Mouse (Mus musculus) NIH3T3 (cell line): Measurements from ENCODE around the gene Kcnd3.

Experiments
- DNase-seq: peaks from one replicate; pipeline ENCODE4 v3.0.0-alpha.2; 2012; ENCODE audit warnings: low read depth

Kcnd3 gene

DNA sequence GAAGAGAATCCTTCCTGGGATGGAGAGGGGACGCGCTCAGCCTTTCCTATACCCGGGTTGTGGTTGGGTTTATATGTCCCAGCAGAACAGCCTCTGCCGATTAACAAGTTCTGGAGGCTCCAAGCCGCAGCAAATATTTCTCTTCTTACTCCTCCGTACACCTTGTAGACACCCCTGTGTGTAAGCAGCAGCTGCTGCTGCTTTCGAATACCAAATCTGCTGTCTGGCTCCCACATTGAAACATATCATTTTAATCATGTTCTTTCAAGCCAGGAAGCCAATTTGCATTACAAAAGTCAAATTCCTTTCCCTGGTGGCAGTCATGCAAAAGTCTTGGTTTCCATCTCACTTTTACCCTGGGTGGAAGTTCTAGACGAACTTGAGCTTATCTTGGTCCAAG is 76.7 kb downstream of the Kcnd3 start:
- DNase-seq = no peak

GRCm38 (mm10) chr3:105529700-105530099 is 77.6 kb downstream of the Kcnd3 start:
- DNase-seq = no peak

DNA sequence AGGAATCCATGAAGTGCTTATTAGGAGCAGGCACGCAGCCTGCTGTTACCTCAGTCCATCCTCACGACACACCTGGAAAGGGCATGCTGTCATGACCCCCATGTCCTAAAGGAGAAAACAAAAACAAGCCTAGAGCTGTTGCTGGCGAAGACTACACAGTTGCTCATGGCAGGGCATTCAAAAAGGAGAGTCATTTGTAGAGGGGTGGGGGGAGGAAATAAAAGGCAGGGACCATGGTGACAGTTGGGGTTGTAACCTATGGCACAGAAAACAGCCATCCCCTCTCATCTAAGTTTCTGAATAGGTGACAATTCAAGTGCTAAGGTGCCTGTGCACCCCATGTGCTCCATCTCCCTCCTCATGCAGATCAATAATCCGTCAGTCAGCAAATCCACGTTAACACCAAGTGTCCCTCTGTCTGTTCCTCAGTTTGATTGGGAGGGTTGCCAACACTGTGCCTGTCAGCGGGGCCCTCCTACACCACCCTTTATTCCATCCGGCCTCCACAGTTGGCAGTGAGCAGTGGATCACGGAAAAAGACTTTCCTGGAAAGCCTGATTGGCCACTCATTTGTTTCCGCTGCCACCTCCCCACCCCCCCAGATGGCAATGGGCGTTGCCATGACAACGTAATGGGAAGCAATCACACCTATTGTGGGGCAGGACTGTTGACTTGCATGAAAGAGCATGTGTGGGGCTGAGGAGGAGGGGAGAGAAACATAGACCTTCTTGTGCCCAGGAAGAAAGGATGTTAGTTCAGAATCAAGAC is 78.4 kb downstream of the Kcnd3 start:
- no peak for DNase-seq

- DNase-seq = no peak
Observed at GRCm38 (mm10) chr3:105538406-105538805, 86.3 kb downstream of the Kcnd3 start.

DNA sequence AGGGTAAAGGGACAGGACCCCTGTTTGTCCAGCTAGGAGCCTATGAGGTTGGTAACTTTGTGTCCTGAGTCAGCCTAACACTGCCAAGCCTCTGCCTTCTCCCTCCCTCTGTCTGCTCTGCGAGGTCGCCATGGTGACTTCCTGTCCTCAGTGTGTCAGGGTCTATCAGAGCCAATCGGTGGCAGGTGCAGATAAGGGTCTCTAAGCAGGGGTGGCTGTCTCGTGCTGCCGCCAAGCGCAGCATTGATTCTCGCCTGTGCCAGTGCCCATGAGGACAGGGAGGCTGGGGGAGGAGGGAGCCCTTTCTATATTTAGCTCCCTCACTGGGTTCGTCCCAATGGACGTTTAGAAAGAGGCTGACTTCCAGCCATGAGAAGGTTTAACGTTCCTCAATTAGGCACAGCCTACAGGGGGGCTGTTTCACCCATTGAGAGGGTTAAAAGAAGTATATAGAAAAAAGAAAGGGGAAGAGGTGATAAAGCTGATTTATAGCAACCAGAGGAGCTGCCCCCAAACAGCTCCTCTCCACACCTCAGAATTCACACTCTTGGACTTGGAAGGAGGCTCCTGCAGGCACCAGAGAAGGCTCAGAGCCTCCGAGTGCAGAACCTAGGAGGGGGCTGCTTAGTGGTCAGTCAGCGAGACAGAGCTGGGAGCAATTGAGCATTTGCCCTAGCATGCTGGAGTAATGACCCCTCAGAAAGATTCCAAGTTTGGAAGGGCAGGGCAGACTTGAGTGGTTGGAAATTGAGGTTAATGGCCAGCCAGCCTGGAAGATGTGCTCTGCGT is 86.9 kb downstream of the Kcnd3 start:
- no peak for DNase-seq

DNA sequence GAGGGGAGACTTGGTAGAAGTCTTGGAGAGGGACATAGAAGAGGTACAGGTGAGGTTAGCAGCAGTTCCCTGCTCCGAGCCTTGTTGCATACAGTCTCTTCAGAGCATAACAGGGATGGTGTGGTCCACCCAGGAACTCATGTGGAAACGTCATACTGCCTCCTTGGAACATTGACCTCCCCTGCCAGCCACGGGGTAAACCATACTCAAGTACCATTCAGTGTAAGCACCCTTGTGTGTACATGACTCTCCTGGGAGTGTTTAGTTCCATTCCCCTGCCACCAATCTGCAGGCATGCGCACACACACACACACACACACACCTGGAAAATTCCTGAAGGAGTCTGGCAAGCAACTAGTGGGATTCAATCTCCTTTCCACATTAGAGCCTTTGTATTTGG is 90.6 kb downstream of the Kcnd3 start:
- DNase-seq = no peak

DNA sequence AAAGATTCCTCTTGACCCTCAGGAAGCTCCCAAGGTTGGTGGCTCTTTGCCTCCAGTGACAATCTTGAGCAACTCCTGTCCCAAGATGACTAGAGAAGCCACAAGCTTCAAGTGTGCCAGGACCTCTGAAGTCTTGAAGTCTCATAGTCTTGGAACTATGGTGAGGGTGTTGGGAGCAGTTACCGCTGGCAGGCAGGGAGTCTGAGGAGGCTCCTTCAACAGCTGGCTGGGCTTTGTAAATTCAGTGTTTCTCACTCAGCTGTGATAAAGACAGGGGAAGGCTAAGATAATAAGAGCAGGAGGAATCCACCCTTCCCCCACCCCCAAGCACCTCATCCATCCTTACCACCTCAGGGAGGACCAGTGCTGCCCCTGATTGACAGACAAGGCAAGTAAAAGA is 92.0 kb downstream of the Kcnd3 start:
- no peak for DNase-seq

GRCm38 (mm10) chr3:105546611-105547071 is 94.5 kb downstream of the Kcnd3 start:
- no peak for DNase-seq

GRCm38 (mm10) chr3:105548074-105548771 is 96.1 kb downstream of the Kcnd3 start:
- DNase-seq = no peak

DNA sequence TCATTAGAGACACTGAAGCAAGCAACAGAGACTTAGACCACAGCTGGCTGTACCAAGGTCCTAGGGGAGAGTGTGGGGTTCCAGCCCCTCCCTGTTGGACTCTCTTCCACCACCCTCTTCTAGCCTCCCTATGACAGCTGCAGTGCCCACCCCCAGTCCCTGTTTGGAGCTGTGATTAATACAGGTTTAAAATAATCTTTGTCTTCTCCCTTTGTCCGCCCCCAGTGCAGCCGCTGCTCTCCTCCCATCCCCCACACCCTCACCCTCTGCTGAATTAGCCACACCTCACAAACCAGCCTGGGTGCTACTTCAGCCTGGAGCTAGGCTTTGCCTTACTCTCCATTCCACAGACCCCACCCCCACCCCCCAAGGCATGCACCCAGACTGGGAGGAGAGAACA is 107.3 kb downstream of the Kcnd3 start:
- no peak for DNase-seq

- DNase-seq = no peak
Observed at GRCm38 (mm10) chr3:105566973-105567372, 114.8 kb downstream of the Kcnd3 start.

DNA sequence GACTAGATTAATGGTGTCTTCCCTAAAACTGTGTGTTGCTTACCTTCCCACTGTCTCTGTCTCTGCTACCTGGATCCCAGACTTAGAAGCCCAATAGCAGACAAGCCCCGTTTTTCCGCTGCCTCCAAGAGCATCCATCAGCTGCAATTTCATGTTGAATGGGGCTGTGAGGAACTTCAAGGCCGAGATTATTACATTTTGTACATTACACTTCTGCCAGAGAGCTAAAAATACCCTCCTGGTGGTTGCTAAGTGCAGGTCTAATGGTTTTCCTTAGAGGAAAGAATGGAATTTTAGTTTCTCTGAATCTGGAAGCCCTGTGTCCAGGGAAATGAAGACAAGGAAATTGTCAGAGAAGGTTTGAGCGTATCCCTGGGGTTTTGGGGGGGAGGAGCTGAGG is 115.3 kb downstream of the Kcnd3 start:
- DNase-seq = no peak

GRCm38 (mm10) chr3:105568403-105568802 is 116.3 kb downstream of the Kcnd3 start:
- no peak for DNase-seq

- no peak for DNase-seq
Observed at GRCm38 (mm10) chr3:105568851-105569250, 116.7 kb downstream of the Kcnd3 start.

- DNase-seq = no peak
Observed at GRCm38 (mm10) chr3:105569310-105569752, 117.2 kb downstream of the Kcnd3 start.

- no peak for DNase-seq
Observed at GRCm38 (mm10) chr3:105569950-105570349, 117.8 kb downstream of the Kcnd3 start.

DNA sequence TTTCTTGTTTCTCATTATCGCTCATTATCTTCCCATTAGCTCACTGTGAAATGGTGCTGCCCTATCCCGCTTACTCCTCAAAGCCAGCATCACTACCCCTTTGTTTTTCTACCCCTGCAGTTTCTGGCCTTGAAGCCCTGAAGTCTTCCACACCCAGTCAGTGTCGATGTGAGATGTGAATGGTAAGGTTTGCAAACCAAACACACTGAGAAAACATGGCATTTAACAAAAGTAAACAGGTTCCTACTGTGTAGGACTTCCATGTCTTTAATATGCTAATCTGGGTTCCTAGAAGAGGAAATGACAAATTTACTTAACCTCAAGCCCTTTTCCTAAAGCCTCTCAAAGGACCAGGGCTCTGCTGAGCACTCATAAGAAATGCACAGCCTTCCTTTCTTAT is 118.7 kb downstream of the Kcnd3 start:
- no peak for DNase-seq

DNA sequence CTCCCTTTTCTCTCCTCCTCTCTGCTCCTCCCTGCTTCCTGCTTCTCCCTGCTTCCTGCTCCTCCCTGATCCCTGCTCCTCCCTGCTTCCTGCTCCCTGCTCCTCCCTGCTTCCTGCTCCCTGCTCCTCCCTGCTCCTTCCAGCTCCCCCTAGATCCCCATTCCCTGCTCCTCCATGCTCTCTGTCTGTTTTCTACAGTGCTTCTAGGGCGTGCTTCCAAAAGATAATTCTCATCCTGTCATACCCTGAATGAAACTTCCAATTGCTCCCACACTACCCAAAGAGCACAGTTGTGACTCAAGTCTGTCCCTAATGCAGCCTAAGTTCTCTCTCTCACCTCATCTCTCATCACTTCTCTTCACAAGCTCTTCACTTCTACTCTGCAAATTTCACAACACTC is 119.8 kb downstream of the Kcnd3 start:
- no peak for DNase-seq

DNA sequence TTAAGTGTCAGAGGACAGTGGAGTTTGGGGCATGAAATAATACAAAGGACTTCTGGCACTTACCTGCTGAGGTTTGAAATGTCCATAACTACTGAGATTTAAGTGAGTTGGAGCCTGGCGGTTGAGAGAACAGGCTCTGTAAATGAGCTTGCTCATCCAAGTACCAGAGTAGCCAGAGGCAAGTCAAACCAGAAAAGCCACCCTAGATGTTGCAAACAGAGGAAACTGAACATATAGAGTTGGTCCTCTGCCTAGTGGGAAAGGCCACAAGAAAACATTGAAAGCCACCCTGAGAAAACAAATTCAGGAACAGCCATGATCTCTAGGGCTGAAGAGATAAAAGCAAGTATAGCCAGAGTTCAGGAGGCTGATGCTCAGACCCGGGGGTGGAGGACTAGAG is 121.0 kb downstream of the Kcnd3 start:
- DNase-seq = no peak

- no peak for DNase-seq
Observed at GRCm38 (mm10) chr3:105578320-105578719, 126.2 kb downstream of the Kcnd3 start.

- no peak for DNase-seq
Observed at GRCm38 (mm10) chr3:105581119-105581518, 129.0 kb downstream of the Kcnd3 start.

GRCm38 (mm10) chr3:105585734-105586159 is 133.6 kb downstream of the Kcnd3 start:
- no peak for DNase-seq
